Mouse (Mus musculus): ENCODE measurements around the gene Ccdc62.
A peak's percentile ranks its signal among the peaks of the same experiment; 100 is the strongest.

The Ccdc62 gene

DNA sequence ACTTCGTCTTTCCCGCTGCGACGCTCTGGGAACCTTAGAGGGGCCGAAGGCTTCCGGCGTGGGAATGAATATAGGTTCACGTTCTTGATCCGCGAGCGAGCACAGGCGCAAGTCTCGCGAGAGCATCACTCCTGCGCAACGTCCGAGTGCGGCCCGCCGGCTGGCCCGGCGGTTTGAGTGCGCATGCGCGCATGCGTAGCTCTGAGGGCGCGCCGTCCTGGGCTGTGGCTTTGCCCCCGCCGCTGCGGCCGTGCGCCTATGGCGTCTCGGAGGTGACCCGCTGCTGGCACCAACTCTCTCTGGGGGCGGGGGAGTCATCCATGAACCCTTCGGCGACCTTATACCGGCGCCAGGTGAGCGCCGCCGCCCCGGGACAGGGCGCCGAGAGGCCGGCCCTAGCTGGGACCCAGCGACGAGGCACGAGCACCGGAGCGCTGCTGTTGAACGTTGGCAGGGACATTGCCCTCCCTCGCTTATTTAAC is at the start of gene Ccdc62:
TSS of gene Ccdc62 (plus strand) at position 172 of the 482 bp plus-strand sequence.
- peak; percentile 87 for DNase-seq (ENCODE audit: low spot score)

DNA sequence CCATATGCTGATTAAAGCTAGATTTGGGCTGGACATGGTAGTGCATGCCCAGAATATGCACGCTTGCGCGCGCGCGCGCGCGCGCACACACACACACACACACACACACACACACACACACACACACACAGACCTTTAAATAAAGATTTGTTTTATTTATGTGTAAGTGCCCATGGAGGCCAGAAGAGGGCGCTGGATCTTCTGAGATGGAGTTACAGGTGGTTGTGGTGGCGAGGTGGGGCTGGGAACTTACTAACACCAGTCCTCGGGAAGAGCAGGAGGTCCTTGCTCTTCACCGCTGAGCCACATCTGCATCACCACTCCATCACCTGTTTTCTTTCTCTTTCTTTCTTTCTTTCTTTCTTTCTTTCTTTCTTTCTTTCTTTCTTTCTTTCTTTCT is 49.7 kb upstream of the Ccdc62 start:
- DNase-seq (ENCODE audit: low spot score), result no peak

GRCm38 (mm10) chr5:123883891-123884290 is 46.6 kb upstream of the Ccdc62 start:
- no peak for DNase-seq (ENCODE audit: low spot score)

DNA sequence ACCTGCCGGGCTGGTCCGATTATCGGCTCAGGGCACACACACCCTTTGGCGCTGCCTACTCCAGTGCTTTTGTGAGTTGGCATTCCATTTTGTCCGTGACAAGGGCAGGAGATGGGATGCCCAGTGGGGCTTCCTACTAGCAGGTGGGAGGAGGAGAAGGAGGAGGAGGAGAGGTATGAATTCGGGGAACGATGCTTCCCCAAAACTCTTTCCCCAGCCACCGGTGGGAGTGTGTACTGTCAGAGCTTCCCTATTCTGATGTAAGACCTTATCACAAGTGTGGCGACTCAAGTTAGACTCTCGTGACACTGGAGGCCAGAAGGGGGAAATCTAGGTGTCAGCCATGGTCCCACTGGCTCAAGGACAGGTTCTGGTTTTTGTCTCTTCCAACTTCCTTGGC is 46.1 kb upstream of the Ccdc62 start:
- DNase-seq (ENCODE audit: low spot score), result no peak

DNA sequence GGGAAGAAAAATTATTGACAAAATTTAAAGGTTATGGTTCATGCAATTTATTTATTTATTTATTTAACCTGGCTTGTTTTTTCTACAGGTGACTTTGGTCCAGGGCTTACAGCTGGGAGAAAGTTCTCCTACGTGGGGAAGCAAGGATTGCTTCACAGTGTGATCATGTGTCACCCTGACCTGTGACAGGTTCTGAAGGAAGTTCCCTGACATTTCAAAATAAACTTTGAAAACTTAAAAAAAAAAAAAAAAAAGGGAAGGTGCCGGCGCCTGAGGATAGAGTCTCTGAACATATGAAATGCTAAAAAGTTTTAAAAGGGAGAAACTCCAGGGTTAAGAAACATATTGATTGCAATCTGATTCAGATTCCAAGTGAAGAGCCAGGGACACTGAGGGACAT is 44.1 kb upstream of the Ccdc62 start:
- no peak for DNase-seq (ENCODE audit: low spot score)

- DNase-seq (ENCODE audit: low spot score), result no peak
Observed at GRCm38 (mm10) chr5:123890312-123890711, 40.2 kb upstream of the Ccdc62 start.

- DNase-seq (ENCODE audit: low spot score), result no peak
Observed at GRCm38 (mm10) chr5:123890987-123891386, 39.5 kb upstream of the Ccdc62 start.

DNA sequence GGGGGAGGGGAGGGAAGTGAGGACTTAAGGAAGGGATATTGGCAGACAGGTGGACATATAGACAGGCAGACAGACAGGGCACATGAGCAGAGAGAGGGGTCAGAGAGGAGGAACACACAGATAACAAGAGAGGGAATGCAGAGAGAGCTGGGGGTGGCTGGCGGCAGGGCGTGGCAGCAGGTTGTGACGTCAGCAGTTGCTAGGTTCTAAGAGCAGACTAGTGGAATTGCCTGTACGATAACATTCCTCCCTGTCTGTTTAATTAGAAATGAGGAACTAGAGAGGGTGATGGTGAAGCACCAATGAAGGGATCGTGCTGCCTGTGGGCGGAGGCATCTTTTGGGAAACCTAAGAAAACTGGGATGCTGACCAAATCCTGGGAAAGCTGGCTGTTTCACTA is 38.8 kb upstream of the Ccdc62 start:
- peak; percentile 21 for DNase-seq (ENCODE audit: low spot score)

GRCm38 (mm10) chr5:123893520-123893919 is 37.0 kb upstream of the Ccdc62 start:
- DNase-seq (ENCODE audit: low spot score), result no peak

- DNase-seq (ENCODE audit: low spot score), result no peak
Observed at GRCm38 (mm10) chr5:123896395-123896794, 34.1 kb upstream of the Ccdc62 start.

GRCm38 (mm10) chr5:123897352-123897751 is 33.1 kb upstream of the Ccdc62 start:
- DNase-seq (ENCODE audit: low spot score), result no peak

- DNase-seq (ENCODE audit: low spot score), result no peak
Observed at GRCm38 (mm10) chr5:123904059-123904672, 26.3 kb upstream of the Ccdc62 start.

DNA sequence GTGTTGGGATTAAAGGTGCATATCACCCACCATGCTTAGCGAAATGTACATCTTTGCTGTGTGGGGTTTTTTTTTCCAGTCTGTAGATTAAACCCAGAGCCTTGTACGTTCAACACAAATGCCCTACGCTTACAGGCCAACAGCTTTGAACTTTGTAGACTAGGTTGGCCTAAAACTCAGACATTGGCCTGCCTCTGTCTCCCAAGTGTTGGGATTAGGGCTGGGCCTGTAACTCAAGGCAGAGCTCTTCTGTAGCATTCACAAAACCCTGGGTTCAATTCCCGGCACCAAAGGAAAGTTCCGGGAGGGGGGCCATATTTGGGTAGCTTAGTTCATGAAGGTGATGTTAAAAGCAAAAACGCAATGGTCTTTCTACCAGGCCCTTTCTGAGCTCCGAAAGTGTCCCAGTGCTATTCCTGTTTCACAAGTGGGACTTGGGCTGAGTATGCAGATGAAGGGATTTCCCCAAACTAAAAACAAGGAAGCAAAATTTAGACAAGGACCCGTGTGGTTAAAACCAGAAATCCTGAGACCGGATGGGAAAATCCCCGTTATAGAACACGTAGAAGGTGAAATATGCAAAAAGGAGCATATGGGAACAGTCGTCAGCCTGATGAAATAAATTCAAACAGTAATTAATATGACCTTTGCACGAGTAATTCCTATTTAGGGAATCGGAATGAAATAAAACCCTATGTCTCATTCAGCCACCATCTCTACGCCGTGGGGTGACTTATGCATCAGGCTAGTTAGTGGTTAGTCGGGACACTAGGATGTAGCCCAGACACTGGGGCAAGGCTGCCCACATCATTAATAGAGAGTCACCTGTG is 24.1 kb upstream of the Ccdc62 start:
- DNase-seq (ENCODE audit: low spot score), result no peak

- DNase-seq (ENCODE audit: low spot score), result peak; percentile 100
Observed at GRCm38 (mm10) chr5:123906976-123907630, 23.4 kb upstream of the Ccdc62 start, which contains the start of gene Denr. Denr (plus strand) TSS chr5:123907175.

DNA sequence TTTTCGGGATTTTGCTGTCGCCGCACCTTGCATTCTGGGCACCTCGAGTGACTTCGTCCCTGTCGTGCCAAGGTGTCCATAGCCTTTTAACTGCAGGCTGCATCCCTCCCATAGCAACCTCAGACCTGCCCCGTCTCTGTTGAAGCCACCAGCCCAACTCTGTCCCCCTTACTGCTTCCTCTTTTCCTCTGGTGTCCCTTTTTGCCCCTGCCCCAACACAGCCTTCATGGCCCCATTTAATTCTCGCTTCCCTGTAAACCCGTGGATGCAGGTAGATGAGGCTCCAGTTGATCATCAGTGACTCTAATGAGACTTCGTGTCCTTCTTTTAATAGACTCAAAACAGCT is 22.9 kb upstream of the Ccdc62 start:
- DNase-seq (ENCODE audit: low spot score), result no peak

- DNase-seq (ENCODE audit: low spot score), result no peak
Observed at GRCm38 (mm10) chr5:123914852-123915251, 15.6 kb upstream of the Ccdc62 start.

DNA sequence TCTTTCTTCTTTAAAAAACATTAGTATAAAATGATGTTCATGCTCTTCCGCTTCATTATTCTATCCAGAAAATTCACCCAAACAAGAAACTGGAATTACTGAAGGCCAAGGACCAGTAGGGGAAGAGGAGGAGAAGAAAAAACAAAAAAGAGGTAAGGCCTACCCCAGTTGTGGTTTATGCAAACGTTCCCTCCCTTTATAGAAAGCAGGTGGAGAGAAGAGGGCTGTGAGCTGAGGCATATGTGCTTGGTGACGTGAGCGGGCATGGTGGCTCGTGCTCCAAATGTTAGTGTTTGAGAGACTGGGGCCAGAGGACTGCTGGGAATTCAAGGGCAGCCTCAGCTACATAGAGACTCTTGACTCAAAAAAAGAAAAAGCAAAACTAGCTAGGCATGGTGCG is 8.4 kb upstream of the Ccdc62 start:
- no peak for DNase-seq (ENCODE audit: low spot score)

GRCm38 (mm10) chr5:123927118-123927517 is 3.4 kb upstream of the Ccdc62 start, which contains the start of gene Gm43518:
Gm43518 (plus strand) TSS chr5:123927418.
- no peak for DNase-seq (ENCODE audit: low spot score)

- no peak for DNase-seq (ENCODE audit: low spot score)
Observed at GRCm38 (mm10) chr5:123931131-123931530, 652 bp downstream of the Ccdc62 start.

- DNase-seq (ENCODE audit: low spot score), result no peak
Observed at GRCm38 (mm10) chr5:123932927-123933326, 2.4 kb downstream of the Ccdc62 start.

DNA sequence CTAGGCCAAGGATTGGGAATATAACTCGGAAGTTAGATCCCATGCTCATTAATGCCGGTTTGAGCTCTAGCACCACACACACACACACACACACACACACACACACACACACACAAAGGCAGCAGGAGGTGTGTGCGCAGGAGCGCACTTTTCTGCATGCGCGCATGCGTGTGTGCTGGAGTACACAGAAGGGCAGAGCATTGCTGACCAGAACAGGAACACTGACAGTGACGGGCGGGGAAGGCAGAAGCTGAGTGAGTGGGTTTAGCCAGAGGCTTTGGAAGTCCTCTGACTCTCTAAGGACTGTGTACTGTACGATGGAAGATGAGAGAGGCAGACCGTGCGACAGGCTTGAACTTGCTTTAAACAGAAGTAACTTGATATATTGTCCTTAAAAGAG is 3.1 kb downstream of the Ccdc62 start:
- DNase-seq (ENCODE audit: low spot score), result no peak

DNA sequence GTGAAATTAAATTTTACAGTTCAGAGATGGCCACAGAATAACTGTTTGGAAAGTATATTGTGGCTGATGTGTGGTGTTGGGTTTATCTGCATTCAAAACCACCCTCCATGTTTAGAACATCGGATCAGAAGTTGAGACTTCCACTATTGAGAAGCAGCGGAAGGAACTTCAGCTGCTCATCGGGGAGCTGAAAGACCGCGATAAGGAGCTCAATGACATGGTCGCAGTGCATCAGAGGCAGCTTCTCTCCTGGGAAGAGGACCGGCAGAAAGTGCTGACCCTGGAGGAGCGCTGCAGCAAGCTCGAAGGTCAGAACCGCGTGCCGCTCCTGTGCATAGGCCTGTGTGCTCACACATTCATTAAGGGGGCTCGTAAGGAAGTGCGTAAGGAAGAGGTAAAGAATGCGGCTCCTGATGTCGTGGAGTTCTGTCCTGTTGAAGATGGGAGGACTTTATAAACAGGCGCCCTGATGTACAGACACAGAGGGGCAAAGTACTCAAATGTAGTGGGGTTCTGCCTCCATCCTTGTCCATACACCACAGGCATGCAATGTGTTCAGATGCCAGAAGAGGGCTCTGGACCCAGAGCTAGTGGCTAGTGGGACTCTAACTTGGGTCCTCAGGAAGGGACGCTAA is 3.6 kb downstream of the Ccdc62 start:
- DNase-seq (ENCODE audit: low spot score), result no peak

All from ovary, postnatal 14 days (tissue).